Mouse (Mus musculus) testis, postnatal 14 days (tissue): ENCODE data around the gene Slc39a13.

Source experiments
- DNase-seq: peaks from one replicate; pipeline ENCODE4 v3.0.0; 2021; ENCODE audit warnings: low spot score

Slc39a13 gene

DNA sequence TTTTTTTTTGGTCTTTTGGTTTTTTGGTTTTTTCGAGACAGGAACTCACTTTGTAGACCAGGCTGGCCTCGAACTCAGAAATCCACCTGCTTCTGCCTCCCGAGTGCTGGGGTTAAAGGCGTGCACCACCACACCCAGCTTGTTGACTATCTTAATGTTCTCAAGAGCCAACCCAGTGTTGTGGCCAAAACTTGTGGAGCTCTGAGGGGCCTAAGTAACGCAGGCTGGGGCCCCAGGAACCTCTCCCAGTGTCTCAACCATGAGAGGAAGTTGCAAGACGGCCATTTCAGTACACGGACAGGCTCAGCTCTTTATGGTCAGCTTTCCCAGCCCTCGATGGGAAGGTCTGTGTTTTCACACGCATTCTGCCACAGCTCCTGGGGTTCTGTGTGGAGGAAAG is 18.8 kb upstream of the Slc39a13 start:
- no peak for DNase-seq

DNA sequence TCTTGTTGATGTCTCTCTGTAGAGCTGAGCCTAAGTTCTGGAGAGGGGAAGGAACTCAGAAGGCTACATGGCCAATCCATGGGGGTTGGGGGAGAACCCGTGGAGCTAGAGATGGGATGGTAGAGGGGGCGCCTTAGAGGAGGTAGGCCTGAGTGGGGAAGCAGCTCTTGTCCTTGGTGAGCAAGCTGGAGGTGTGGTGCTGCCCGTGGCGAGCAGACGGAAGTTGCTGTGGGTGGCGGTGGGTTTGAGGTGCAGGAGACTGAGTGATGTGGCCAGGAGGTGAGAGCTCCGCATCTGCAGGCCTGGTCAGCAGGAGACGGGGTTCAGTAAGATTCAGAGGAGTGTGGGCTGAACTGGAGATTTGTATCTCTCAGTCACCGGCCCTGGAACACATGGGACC is 17.2 kb upstream of the Slc39a13 start:
- DNase-seq = no peak

DNA sequence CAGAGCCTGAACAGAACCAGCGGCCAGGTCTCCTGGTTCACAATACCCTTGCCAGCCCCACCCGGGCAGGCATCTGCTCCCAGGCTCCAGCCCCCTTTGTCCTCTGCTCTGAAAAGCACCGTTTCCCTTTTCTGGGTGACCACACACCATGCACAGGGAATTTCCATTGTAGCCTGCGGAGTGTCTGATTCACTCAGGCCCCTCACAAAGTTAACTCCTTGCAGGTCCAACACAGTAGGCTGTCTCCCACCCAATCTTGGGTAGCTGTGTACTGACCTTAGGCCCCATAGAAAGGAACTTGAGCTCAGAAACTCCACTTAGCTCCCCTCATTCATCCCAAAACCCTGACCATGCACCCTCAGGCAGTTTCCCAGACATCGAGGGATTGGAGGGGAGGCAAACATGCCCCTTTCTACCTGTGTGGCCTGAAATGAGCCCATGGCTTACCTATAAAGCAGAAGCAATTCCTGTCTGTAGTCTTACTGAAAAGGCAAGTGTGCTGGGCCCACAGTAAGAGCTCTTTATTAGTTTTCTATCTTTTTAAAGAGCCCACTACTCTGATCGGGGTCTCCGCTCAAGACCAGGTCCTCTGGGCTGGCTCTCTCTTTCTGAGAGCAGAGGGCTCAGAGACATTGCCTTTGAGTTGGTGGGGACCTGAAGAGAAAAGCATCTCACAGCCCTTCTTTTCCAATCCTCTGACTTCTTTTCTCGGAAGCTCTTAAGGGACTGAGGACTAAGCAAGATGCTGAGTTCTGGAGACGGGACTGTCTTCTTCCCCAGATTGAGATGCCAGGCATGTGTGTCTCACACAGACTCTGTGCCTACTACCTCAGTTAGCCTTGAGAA is 16.4 kb upstream of the Slc39a13 start:
- no peak for DNase-seq

DNA sequence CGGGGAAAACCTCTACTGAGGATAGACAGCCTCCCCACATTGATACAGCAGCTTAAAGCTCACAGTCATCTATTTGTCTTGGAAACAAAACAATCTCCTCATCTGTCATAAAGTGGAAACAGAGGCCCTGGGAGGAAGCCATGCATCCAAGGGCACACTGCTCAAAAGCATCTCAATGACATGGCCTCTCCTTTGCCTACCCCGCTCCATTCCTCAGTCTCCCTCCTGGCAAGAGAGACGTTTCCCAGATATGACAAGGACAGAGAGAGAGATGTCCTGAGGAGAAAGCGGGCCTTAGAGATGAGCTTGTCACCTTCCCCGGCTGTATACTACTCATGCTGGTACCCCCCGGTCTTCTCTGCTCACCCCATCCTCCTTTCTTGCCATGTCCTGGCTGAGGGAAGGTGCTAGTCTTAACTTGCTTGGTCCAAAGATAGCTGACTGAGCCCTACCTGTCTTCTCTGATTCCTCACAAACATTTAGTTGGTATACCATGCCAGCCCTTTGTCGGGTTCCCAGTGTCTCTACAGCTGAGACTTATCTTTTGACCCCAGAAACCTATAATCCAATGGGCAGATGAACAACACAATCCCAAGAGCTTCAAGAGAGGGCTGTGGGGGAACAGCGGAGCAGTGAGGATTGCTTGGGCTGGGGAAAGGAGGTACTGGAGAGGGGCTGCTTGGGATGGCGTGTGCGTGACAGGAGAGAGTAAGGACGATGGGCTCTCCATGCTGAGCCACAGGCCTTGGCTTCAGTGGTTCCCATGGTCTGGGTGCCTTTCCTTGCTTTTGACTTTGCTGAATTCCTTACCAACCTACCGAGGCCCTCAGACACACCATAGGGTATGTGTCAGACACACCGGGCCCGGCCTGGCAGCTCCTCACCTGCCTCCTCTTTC is 15.5 kb upstream of the Slc39a13 start:
- no peak for DNase-seq

DNA sequence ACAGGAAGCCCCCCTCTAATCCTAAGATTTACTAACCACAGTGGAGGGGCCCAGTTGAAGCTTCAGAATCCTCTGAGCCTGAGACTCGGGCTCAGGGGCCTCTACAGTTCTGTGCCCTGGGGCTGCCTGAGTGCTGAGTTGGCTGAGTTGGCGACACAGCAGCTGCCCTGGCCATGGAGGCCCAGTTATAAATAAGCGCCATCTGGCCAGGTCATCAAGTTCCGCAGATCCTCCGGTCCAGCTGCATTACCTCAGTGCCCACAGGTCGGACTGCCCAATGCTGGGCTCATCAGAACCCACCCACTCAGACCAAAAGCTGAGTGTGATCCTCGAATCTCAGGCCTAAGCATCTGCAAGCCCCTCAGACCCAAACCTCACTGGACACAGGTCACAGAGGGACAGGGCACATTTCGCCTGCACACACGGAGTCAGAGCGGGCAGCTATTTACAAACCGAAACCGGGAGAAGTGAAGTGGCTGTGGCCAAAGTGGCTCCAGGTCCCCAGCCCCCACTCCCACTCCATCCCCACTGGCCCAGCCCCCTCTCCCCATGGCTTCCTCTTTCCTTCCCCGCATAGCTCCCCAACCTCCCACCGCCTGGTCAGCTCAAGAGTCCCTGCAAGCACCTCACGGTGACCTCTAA is 14.1 kb upstream of the Slc39a13 start:
- no peak for DNase-seq

DNA sequence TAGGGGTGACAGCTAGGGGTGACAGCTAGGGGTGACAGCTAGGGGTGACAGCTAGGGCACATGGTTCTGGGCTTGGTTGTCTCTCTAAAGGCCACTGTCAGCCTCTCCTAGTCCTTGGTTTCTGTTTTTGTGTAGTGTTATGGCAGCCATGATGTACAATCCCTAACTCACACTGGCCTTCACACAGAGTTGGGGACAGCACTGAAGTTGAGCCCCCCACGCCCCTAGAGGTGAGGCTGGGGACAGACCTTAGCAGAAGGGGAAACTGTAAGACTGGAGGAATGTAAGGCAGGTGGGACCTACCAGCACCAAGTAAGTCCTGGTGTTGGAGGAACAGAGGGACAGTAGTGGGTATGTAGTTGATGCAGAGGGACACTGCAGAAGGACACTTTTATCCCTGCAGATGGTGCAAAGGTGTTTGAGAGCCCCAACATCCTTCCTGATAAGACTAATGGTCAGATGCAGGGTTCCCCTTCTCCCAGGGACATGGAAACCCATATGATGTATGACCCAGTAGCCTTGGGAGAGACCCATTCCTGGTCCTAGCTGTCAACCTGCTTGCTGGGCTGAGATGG is 13.2 kb upstream of the Slc39a13 start:
- DNase-seq = no peak

DNA sequence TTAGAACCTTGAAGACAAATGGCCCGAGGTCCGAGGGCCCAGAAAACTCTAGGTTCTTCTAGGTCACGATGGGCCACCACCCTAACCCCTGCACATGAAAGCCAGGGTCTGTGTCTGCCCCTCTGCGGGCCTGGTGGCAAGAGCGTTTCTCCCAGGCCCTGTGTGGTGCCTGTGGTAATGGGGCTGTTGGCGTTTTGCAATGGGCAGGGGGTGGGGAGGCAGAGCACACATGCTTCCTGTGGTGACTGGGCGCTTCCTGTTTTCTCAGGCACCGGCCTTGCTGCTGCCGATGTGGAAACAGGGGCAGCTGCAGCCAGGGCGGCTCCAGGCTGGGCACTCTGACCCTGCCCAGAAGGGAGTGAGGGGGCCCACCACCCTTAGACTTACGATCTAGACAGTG is 12.6 kb upstream of the Slc39a13 start:
- DNase-seq = no peak

DNA sequence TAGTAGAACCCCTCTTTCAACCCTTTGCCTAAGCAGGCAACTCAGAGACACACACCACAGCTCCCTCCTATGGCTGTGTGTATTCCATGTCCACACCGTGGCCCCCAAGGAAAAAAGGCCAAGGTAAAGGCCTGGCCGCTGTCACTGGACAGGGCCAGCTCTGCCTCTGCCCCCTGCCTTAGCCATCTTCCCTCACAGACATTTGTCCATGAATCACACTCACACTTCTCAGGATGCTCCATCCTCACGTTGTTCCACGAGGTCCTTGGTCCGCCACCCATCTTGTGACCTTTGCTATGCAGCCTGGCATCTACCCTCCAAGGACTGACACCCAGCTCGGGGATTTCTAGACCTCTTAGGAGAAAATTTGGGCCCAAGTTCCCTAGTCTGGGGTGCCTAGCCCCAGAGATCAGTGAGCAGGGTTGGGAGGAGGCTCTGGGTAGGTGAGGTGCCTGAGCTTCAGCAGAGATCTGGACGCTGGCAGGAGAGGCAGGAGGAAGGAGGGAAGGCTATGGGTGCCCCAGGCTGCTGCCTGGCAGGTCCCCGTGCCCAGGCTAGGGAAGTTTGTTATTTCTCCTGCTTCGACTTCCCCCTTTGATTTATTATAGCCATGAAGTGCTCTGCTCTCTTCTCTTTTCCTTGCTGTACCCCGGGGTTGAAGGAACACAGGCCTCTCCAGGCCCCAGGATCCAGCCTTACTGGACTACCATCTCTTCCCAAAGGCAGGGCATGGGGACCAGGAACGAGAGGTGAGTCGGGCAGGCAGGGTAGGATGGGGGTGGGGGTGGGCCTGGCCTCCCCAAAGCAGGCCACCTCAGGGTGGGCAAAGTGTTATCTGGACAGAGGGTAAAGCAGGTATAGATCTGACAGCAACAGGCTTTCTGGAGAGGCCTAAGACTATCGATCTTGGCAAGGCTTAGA is 11.8 kb upstream of the Slc39a13 start, which contains the start of gene Spi1:
Gene Spi1 (plus strand): TSS at position 616 of the 921 bp plus-strand sequence.
- no peak for DNase-seq

DNA sequence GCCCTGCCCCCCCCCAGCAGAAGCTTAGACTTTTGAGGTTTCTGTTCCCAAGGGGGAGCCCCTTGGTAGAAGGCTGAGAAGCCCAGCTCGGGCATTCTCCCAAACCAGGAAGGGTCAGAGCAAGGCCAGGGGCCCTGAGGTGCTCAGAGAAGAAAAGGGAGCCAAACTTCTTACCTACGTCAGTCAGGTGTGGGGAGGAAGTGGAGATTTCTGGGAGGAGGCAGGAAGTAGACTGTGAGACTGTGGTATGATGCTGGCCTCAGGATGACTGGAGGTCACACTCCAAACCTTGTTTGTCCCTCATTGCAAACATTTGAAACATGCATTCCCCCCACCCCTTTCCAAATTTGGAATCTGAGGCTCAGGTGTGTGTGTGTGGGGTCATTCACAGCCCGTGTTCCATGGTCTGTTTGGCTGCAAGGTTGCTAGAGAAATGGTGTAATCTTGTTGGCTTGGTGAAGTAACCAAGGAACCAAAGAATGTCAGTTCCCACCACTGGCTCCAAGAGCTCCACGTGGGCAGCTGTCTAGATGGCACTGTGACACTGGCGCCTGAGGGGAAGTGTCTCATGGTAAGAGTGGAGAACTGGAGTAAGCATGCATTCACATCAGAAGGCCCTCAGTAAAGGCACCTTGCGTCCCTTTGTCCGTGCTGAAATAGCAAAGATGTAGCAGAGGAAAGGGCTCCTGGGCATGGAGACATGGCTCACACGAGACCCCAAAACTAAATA is 10.7 kb upstream of the Slc39a13 start:
- DNase-seq = no peak

DNA sequence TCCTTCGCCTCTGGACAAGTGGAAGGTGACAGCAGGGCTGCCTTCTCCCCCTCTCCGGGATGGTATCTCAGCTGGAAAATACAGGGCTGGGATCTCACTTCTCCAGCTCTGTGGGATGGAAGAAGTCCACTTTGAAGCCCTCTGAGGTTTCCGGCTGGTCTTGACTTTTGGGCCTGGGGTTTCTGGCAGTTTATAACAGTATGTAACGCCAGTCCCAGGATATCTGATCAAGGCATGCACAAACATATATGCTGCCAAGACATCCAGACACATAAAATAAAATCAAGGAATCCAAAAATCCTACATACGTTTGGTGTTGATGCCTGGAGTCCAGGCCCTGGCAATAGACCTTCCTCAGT is 8.8 kb upstream of the Slc39a13 start:
- no peak for DNase-seq

DNA sequence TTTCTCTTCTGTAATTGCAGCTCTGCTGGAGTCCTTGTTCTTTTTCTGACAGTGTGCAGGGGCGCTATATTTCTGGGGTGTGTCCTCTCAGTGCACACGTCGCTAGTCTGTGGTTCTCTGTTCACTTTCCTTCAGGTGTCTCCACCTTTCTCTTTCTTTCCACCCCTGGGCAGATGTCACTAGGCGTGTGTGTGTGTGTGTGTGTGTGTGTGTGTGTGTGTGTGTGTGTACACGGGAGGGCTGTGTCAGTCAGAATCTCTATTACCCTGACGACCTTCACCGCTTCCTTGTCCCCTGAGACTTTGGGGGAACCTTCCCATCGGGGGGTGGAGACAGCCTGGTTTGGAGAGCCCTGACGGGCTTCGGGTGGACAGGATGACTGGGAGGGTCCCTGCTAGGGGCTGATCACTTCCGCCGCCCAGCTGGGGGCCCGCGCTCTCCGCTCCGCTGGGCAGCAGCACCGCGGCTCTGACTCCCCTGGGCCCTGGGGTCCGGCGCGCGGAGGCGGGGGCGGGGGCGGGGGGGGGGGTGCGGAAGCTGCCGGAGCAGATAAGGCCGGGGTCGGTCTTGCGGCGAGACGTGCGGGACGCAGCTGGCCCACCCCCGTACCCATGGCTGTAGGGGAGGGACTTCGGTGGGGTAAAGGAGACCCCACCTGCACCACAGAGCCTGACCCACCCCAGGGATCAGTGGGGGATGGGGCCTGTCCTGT is 8.3 kb upstream of the Slc39a13 start:
- DNase-seq = no peak

DNA sequence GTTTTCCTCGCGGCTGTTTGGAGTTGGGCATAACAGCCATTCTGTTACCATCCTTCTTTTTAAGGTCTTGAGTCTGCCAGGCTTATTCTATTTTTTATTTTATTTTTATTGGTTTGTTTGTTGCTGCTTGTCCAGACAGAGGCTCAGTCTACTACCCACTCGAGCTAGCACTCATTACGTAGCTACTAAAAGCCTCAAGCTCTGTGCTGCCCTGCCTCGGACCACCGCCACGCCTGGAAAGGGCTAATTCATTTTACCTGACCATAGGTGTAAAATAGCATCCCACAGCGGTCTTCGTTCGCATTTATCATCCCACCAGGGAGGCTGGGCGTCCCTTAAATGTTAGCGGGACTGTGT is 7.7 kb upstream of the Slc39a13 start:
- no peak for DNase-seq

DNA sequence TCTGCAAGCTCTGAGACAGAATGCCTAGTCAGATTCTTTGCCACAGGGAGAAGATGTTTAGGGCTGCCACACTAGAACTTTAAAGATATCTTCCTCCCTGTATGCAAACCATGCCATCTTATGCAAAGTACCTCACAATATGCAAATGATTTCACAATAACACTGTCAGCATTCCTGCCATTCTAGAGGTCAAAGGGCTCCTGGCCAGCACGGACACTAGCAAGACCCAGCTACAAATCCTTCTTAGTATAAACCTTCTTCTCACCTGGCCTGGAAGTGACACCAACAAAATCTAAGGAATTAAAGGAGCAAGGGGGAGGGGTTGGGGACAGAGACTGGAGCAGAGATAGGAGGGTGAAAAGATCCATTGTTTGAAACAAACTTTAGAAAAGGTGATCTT is 1.9 kb upstream of the Slc39a13 start:
- DNase-seq = no peak

DNA sequence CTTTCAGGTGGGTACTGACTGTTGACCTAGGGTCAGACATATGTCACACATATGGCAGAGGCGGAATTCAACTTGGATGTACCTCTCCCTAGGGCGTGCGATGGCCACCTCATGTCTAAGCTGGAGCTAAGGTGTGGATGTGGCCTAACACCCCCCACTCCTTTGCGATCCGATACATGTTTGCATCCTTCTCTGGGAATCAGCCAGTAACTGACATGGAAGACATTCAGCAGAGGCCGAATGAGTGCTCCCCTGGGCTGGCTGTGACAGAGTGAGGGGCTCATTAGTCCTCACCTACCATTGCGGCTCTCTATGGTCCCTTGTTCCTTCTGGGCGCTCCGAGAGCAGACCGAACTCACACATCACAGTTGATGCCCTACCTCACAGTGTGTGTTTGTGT is 842 bp upstream of the Slc39a13 start:
- DNase-seq = no peak

DNA sequence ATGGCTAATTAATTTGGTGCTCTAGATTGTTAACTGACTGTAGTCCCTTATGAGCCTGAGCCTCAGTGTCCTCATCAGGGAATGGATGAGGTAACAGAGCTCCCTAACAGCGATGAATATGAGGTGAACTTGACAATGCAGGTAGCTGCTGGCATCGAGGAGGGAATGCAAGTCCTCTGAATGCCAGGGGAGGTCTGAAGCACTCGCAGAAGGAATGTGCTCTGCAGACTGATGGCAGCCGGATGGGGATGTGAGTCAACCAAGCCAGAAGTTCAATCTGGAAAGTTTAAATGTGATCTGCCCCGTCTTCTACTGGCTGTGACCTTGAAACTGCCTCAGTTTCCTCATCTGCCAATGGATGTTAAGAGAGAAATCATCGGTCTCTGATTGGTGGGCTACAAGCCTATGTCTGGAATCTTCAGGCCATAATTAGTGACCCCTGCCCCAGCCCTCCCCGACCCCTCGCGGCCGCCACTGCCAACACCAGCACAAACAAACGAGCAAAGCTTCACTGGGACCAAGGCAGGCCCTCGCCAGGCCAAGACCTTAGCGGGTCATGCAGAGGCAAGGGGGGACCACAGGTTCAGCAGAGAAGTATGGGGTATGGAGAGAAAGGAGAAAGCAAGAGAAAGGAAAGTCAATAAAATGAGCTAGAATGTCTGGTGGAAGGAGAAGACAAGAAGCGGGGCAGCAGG is 764 bp downstream of the Slc39a13 start:
- DNase-seq = no peak

DNA sequence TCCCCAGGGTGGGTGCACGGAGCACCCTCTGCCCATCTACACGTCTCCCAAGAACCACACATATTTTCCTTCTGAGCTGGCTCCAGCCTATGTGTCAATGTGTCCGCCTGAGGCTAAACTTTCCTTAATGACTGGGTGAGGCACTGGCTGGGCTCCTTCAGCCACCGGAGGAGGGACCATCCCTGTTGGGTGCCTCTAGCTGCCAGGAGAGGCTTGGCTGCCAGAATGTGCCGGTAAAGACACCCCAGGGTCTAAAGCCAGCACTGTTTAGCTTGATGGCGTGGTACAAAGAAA is 1.4 kb downstream of the Slc39a13 start:
- no peak for DNase-seq

DNA sequence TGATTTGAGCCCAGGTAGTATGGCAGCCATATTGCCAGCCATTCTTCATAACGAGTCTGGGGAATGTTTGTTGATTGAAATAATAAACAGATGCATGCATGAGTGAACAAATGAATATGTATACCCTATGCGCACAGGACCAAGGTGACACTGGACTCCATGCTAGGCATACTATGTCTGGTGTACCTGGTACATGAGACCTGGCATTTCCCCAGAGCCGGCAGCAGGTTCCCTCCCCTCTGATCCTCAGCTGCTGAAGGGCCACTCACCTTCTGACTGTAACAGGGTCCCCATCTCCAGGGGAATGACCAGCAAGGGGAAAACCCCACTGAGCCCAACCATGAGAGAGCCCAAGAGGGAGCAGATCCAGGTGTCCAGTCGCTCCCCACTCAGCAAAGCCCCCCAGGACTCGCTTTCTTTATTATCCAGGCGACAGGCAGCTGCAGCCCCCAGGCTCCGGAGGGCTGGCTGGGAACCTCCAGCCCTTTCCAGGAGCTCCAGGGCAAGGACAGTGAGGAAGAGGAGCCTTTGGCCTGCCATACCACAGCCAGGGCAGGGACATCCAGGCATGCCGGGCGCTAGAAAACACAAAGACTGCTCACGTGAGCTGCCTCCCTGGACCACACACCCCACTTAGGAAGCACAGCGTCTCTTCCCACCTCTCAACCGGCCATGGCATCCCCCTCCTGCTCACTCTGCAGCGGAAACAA is 1.9 kb downstream of the Slc39a13 start:
- no peak for DNase-seq

DNA sequence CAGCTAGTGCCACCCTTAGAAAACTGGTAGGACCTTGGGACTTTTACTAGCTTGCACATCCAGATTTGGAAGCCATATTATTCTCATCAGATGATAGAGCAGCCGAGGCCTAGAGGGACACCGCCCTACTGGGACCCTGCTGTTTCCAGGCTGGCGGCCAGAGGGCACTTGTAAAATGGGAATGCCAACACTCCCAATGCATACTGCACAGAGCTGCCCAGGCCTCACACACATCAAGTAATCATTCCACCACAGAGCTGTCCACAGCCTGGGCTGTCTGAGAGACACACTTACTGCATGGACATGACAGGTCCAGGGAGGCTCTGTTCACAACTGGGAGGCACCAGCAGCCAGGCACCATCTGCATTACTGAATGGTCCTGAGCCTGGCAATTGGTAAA is 3.8 kb downstream of the Slc39a13 start:
- no peak for DNase-seq

DNA sequence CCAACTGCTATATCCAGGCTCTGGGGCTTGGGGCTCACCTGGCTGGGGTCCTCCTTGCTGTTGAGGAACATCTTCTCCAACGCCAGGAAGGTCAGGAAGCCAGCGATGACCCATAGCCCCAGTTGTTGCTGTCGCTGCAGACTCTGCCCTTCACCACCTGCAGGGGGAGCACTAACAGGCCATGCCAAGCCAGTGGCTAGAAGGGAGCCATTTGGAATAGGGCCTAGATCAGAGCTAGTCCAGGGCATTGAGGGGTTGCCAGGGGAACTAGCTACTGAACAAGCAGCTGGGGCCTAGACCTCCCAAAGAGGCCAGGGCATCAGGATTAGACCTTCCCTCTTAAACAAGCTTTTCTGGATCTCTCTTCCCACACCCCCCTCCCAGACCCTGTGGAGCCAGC is 4.7 kb downstream of the Slc39a13 start:
- no peak for DNase-seq
